Mouse (Mus musculus) adrenal gland, adult 18-20 months (tissue): ENCODE measurements around the gene Inhbe. TPM values are rescaled to one million over a fixed set of nuclear protein-coding genes. Genes with fewer than 3 reads are reported as not detected.

Experiments used
- DNase-seq, 2 experiments: peaks; one replicate each; pipeline ENCODE4 v3.0.0; 2021 to 2022; ENCODE audit warnings: low spot score in 2 of 2
- long read RNA-seq, 2 experiments: library from polyadenylated mRNA; stranded (forward); transcript quantifications; one replicate each; pipeline ENCODE4 v2.0.0; 2021
- total RNA-seq, 2 experiments: library from RNA; stranded (reverse); gene quantifications; 1 replicate in 1 of 2; 2 replicates in 1 of 2; pipeline ENCODE4 v1.2.3; 2021

Inhbe gene
- total RNA-seq: not detected
- long read RNA-seq, experiment 1: 0 reads
- long read RNA-seq, experiment 2: 0 reads

- DNase-seq: no peak
Measured at GRCm38 (mm10) chr10:127353909-127354895, at the start of gene Inhbe. Gene Inhbe, minus strand, starts transcription at chr10:127354411.

DNA sequence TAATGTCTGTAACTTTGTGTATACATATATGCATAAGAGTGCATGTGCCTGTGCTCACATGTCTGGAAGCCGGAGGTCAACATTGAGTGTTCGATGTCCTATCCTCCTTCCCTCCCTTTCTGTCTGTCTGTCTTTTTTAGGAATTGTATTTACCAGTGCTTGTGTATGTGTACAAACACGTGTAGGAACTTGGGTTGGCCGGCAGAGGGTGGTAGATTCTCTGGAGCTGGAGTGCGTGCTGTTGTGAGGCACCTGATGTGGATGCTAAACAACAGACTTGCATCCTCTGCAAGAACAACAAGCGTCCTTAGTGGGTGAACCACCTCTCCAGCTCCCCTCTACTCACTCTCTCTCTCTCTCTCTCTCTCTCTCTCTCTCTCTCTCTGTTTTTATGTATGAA lies 37.6 kb upstream of the Inhbe start:
- no peak for DNase-seq

DNA sequence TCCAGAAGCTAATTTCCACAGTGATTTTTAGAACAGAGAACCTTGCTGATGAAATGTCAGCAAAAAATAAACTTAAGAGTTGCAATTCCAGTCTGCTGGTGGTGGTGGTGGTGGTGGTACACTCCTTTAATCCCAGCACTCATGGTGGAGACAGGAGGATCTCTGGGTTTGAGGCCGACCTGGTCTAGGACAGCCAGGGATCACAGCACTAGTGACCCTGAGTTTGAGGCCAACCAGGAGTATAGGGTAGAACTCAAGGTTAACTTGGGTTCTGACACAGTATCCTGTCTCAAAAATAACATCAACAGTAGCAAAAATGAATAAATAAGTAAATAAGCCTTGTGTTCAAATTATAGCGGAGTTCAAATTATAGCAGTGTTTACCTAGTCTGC lies 27.5 kb upstream of the Inhbe start:
- DNase-seq: no peak

DNA sequence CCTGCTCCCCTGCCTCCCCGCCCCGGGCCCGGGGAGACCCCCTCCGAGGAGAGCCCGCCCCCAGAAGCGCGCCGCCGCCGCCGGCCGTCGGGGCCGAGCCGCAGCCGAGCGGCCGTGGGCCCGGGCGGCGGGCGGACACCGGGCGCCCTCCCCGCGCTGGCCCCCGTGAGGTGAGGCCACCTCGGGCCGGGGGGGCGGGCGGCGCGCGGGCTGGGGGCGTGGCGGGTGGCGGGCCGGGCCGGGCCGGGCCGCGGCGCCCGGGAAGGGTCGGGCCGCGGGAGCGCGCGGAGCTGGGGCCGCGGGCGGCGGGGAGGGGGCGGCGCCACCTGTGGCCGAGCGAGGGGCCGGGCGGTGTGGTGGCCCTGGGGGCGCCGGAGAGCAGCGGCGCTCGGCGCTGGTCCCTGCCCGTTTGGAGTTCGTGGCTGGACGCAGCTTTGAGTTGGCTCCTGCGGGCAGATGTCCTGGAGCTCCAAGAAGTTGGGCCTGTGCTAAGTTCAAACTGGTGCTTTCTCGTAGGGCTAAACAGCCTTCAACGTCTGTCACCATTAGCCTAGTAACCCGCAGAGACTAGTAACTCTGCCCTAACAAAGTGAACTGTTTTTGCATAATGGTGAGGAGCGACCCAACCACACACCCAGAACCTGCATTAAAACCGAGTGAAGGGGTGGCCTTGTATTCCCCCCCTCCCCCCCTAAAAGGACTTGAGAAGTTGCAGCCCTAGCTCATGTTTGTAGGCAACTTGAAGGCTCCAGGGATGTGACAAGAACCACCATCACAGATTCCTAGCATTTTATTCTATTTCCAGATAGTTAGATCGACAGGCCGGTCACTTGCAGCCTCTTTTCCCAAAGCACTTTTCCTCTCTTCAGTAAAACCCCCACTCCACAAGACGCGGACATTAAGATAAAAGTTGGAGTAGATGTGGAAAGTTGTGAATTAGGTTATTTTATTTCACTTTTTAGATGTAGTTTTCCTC lies 26.8 kb upstream of the Inhbe start:
- peak; percentile 67 to 73 for DNase-seq

DNA sequence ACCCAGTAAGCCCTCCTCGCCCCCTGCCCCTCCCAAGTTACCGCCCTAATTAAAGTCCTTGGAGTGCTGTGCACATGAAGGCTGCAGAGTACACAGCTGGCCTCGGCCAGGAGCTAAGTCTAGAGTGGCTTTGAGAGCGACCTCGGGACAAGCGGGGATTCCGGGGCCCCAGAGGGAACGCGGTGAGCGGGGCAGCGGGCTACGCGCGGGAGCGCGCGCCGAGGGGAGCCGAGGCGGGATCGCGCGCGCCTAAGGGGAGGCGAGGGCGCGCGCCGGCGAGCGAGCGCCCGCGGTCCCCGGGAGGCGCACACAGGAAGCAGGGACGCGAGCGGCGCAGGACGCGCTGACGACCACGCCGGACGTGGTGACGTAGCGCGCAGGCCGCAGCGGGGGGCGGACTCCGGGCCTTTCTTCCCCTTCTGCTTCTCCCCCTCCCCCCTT lies 26.1 kb upstream of the Inhbe start, which contains the start of gene R3hdm2:
TSS of gene R3hdm2 (plus strand) at position 77 of the 441 bp plus-strand sequence.
- peak; percentile 84 to 89 for DNase-seq

GRCm38 (mm10) chr10:127379654-127380053 lies 25.4 kb upstream of the Inhbe start:
- no peak for DNase-seq

DNA sequence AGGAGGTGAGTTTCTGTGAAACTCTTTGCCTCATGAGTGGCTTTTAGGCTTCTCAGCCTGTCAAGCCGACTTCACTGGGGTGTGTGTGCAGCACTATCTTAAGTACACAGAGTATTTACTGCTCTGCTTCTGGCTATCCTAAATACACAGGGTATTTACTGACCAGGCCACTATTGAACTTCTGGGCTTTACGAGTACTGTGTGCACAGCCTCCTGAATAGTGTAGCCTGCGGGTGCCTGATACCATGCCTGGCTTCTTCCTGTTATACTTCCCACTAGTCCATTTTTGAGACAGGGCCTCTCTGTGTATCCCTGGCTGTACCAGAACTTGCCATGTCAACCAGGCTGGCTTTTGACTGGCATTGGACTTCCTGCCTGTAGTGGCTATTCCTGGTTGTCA lies 23.5 kb upstream of the Inhbe start:
- DNase-seq: no peak

DNA sequence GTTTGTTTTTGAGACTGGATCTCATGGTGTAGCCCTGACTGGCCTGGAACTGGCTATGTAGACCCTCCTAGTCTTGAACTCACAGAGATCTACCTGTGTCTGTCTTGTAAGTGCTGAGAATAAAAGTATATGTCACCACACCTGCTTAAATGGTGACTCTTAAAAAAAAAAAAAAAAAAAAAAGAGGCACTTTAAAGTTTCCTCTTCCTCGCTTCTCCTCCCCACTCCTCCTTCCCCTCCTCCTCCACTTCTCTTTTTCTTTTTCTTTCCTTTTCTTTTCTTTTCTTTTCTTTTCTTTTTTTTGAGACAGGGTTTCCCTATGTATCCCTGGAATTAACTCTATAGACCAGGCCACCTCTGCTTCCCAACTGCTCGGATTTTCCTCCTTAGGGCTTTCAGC lies 16.8 kb upstream of the Inhbe start:
- DNase-seq: no peak

- DNase-seq: no peak
Measured at GRCm38 (mm10) chr10:127369834-127370820, 15.9 kb upstream of the Inhbe start, which contains the start of gene Inhbc. Gene Inhbc, minus strand, starts transcription at chr10:127370431.

DNA sequence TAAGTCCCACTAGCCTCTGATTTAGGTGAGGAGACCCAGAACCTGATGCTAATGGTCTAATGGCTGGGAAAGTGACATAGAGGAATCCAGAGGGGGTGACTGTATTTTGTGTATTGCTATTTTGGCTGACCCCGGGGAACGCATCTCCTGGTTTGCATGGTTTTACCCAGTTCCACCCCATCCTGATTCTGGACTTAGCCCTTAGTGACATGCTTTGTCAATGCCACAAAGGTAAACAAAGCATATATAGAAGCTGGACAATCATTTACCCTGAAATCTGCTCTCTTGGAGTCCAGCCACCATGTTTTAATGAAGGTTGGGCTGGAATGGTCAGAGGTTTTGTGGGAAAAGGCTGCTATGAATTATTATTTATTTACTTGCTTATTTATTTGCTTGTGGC lies 14.1 kb upstream of the Inhbe start:
- no peak for DNase-seq

- DNase-seq: no peak
Measured at GRCm38 (mm10) chr10:127367116-127367515, 12.9 kb upstream of the Inhbe start.

DNA sequence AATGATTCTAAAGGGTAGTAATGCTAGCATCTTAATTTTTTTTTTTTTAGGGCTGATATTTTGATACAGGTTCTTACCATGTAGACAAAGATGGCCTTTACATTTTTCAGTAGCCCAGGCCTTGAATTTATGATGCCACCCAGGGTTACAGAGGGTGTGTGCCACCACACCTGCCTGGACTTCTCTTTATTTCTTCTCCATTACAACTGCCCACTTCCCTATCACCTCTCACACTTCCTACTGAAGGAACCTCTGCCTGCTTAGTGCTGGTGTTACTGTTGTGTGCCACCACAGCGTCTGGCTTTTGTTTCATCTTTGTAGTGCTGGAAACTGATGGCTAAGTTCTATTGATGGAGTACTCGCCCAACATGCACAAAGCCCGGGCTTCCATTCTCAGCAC lies 6.5 kb upstream of the Inhbe start:
- DNase-seq: no peak

DNA sequence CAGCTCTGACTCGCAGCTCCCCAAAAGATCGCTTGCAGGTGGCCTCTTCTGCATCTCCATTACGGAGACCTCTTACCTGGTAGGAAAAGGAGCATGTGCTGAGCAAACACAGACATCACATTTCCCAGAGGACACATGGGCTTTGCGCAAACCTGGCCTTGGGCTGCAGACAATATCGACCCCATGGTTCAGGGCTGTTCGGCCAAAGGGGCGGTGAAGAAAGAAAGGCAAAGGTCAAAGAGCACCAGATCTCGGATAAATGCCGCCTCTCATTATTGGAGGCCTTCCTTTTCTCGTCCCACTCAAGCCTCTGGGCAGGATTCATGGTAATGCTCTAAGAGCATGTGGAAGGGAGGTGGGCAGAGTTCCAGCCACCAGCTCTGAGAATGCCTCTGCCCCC lies 1.1 kb upstream of the Inhbe start:
- no peak for DNase-seq

- no peak for DNase-seq
Measured at GRCm38 (mm10) chr10:127352766-127353165, 1.4 kb downstream of the Inhbe start.

GRCm38 (mm10) chr10:127352187-127352586 lies 2.0 kb downstream of the Inhbe start:
- no peak for DNase-seq

GRCm38 (mm10) chr10:127351719-127352118 lies 2.5 kb downstream of the Inhbe start:
- no peak for DNase-seq

- no peak for DNase-seq
Measured at GRCm38 (mm10) chr10:127351285-127351595, 3.0 kb downstream of the Inhbe start.

DNA sequence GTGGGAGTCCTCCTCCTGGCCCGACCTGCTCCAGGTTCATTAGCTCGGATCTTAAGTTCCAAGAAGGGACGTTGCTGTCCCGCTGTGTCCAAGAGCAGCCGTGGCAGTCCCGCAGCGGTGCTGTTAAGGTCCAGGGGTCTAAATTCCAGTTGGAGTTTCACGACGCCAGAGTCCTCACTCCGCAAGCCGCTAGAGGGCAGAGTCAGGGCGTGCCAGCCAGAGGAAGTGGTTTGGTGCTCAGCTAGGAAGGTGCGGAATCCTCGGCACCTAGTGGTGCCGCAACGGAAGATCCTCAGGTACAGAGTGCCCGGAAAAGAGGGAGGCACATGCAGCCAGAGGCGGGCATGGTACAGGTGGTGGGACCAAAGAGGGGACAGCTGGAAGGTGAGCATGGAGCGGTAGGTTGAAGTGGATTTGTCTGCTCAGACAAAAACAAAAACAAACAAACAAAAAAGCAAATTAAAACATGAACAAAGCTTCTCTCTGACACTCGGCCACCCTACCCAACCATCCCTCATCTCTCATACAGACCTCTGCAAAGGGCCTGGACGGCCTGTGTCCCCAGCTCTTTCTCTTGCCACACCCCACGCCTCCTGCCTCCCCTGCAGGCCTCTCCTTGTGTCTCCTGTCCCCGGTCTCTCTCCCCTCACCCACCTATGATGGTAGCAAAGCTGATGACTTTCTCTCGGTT lies 3.5 kb downstream of the Inhbe start:
- peak; percentile 51 to 62 for DNase-seq

- DNase-seq: no peak
Measured at GRCm38 (mm10) chr10:127349810-127350209, 4.4 kb downstream of the Inhbe start.

- no peak for DNase-seq
Measured at GRCm38 (mm10) chr10:127348957-127349356, 5.3 kb downstream of the Inhbe start.
